Mouse (Mus musculus) midbrain, postnatal 0 days (tissue): ENCODE data around the gene Med14. TPM values are rescaled to one million over a fixed set of nuclear protein-coding genes. Genes with fewer than 3 reads are reported as not detected.

Source experiments
- ATAC-seq: fragments of 200-750 bp; cut with Nextera tagmentation; 2 replicates; pipeline ENCODE4 v1.8.0; 2017; ENCODE audit warnings: moderate number of reproducible peaks, mild to moderate bottlenecking, moderate TSS enrichment, moderate library complexity; ENCODE audit not compliant: low FRiP score
- DNase-seq: peaks from one replicate; pipeline ENCODE4 v3.0.0-alpha.2; 2015; ENCODE audit warnings: low spot score
- H3K27ac ChIP-seq: fragments of 300-500 bp; sonication (generic); 2 replicates; pipeline ENCODE4 v1.5.1; 2014; ENCODE audit warnings: low read depth, mild to moderate bottlenecking, low read length, mixed read lengths
- H3K27me3 ChIP-seq: fragments of 300-500 bp; sonication (generic); 2 replicates; pipeline ENCODE4 v1.6.1; 2014; ENCODE audit warnings: low read length, control low read depth, mixed read lengths; ENCODE audit not compliant: insufficient read depth
- H3K36me3 ChIP-seq: fragments of 300-500 bp; sonication (generic); 2 replicates; pipeline ENCODE4 v1.6.1; 2014; ENCODE audit warnings: low read length, control low read depth, mixed read lengths; ENCODE audit not compliant: insufficient read depth
- H3K4me1 ChIP-seq: fragments of 300-500 bp; sonication (generic); 2 replicates; pipeline ENCODE4 v1.6.1; 2014; ENCODE audit warnings: mild to moderate bottlenecking, control low read depth, antibody characterized with exemption, low read length, mixed read lengths; ENCODE audit not compliant: insufficient read depth
- H3K4me2 ChIP-seq: fragments of 300-500 bp; sonication (generic); 2 replicates; pipeline ENCODE4 v1.6.1; 2014; ENCODE audit warnings: low read depth, mild to moderate bottlenecking, low read length, mixed read lengths; ENCODE audit not compliant: poor library complexity, severe bottlenecking
- H3K4me3 ChIP-seq: fragments of 300-500 bp; sonication (generic); 2 replicates; pipeline ENCODE4 v1.5.1; 2014; ENCODE audit warnings: low read depth, mild to moderate bottlenecking, low read length, moderate library complexity
- H3K9ac ChIP-seq: fragments of 300-500 bp; sonication (generic); replicated peaks from 2 replicates; pipeline ENCODE4 v1.6.1; 2014; ENCODE audit warnings: mild to moderate bottlenecking, low read length, moderate library complexity, mixed read lengths; ENCODE audit not compliant: poor library complexity, severe bottlenecking
- H3K9me3 ChIP-seq: fragments of 300-500 bp; sonication (generic); 2 replicates; pipeline ENCODE4 v1.6.1; 2016; ENCODE audit warnings: low read length, control low read depth
- CTCF ChIP-seq: IDR thresholded peaks from 2 replicates; pipeline ENCODE4 v1.5.1; 2016; ENCODE audit warnings: antibody characterized with exemption, mild to moderate bottlenecking
- WGBS: fragments of 180-500 bp; shearing (Covaris S2); extraction: QIAGEN DNeasy Blood & Tissue Kit; methylation state at CpG from one replicate; pipeline ENCODE4 v1.1.7; 2014; 5-methylcytosine and 5-hydroxymethylcytosine counted together
- polyA plus RNA-seq: library from polyadenylated mRNA; unstranded; fragments of >200 nt; fragmentation: Nextera tagmentation; extraction: Ambion mirVana; gene quantifications from 2 replicates; pipeline ENCODE4 v1.2.1, GENCODE M21; 2015
- total RNA-seq: library from RNA; depleted of rRNA; stranded (reverse); fragments of >200 nt; gene quantifications from 2 replicates; pipeline ENCODE4 v1.2.3, GENCODE M21; 2014; rRNA removed

The Med14 gene
- total and polyA plus RNA-seq, 2 experiments from 2014 or later, result 9.1 to 24.9 TPM

GRCm38 (mm10) chrX:12651906-12652305 is 110.0 kb downstream of the Med14 start:
- Histone ChIP-seq H3K9me3 (no peaks in the 10 kb centered on the region), H3K4me2 (no peak overlapping the region), H3K27ac (no peak overlapping the region), H3K4me3 (no peak overlapping the region), H3K27me3 (no peaks in the 10 kb centered on the region), H3K9ac (no peak overlapping the region), H3K4me1 (no peaks in the 10 kb centered on the region), H3K36me3 (peaks cover 3% of the 10 kb centered on the region; the same call in 1 of the 2 replicates)
- ATAC-seq, result no peak
- DNase-seq, result no peak
- WGBS, result 93% methylated on average over 16 of the region's 16 CpGs
- no peak for TF ChIP-seq CTCF

DNA sequence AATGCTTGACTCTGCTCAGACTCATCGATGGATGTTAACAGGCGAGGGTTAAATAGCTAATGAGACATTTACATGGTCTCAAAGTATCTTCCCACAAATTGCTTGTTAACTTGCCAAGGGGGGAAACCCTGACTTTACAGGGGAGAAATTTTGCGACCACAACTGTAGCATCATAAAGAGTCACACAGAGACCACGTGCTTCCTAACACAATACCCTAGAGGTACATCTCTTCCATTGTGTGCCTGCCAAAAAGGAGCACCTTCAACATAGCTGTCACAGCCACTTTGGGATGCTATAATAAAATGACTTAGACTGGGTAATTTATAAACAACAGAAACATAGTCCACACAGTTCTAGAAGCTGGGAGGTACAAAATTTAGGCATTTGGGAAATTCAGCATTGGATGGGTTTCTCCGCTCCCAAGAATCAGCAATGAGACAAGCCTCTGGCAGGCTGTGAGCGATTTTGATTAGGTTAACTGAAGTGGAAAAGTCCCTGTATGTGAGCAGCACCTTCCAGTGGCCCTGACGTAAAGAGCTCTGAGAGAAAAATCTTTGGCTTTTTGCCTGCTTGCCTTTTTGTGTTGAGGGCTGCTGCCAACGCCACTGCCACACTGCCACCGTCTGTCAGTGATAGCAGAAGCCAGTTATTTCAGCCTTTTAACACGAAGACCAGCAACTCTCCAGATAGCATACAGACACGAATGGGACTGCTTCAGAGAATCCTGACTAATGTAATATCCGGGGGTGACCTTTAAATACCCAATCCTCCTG is 116.2 kb downstream of the Med14 start:
- H3K4me3 ChIP-seq, result no peak overlapping the region
- no peaks in the 10 kb centered on the region for H3K4me1 ChIP-seq
- H3K36me3 ChIP-seq, result no peaks in the 10 kb centered on the region
- WGBS, result 53% methylated on average over 12 of the region's 12 CpGs
- DNase-seq (peak; percentile 92), ATAC-seq (0 out of 2 replicates have a peak, but pooled peaks have one; percentile 41)
- H3K27me3 ChIP-seq, result no peaks in the 10 kb centered on the region
- no peak overlapping the region for H3K4me2 ChIP-seq
- H3K9ac ChIP-seq, result no peak overlapping the region
- peak; percentile 61 for TF ChIP-seq CTCF
- H3K27ac ChIP-seq, result no peak overlapping the region
- no peaks in the 10 kb centered on the region for H3K9me3 ChIP-seq

DNA sequence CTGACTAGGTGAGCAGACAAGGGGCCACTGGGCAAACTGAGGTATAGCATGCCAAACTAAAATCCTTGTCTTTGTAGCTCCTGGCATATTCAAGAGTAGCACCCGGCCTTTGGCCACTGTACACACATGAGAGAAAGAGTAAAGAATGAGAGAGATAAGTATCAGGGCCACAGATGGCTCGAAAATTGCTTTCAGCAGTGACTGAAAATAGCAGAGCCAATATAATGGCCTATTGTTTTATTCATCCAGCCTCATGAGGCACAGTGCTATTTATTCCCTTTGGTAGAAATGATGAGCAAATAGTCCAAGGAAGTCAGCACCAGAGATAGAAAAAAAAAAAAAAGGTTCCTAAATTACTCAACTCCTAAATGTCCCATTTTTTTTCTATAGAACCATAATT is 116.9 kb downstream of the Med14 start:
- ATAC-seq (no peak), DNase-seq (no peak)
- H3K27me3 ChIP-seq, result no peaks in the 10 kb centered on the region
- no peak overlapping the region for H3K9ac ChIP-seq
- no peaks in the 10 kb centered on the region for H3K9me3 ChIP-seq
- no peaks in the 10 kb centered on the region for H3K4me1 ChIP-seq
- H3K4me3 ChIP-seq, result no peak overlapping the region
- no peaks in the 10 kb centered on the region for H3K36me3 ChIP-seq
- no peak overlapping the region for H3K27ac ChIP-seq
- H3K4me2 ChIP-seq, result no peak overlapping the region
- 45% methylated on average over 2 of the region's 2 CpGs for WGBS
- no peak for TF ChIP-seq CTCF

Other genes with a start within 250 kb of the Med14 start
- 135 and 177 TPM in 2 replicates for gene Atp6ap2, start 174.3 kb downstream of the Med14 start, total RNA-seq
- 269 and 277 TPM in 2 replicates for gene Atp6ap2, start 174.3 kb downstream of the Med14 start, polyA plus RNA-seq
- gene 1810030O07Rik, start 88.4 kb downstream of the Med14 start, total RNA-seq, result 19.3 and 23.8 TPM in 2 replicates
- gene 1810030O07Rik, start 88.4 kb downstream of the Med14 start, polyA plus RNA-seq, result 19.1 and 19.3 TPM in 2 replicates